16 mouse cellular contexts compared by ENCODE assay signal in genomic region chr8:95223969-95224368, GRCm38 (mm10).
"Had no signal": no experiment of that assay in that cellular context is flagged by ENCODE, and none has a peak within 500 bp of the region (broad histone marks: within the 10 kb centered on the region; RNA-seq: fewer than 3 reads in every experiment).

No protein-coding gene starts in this region.

- H3K9me3 ChIP-seq: lung, embryonic 15.5 days; midbrain, embryonic 13.5 days; midbrain, embryonic 15.5 days; neural tube, embryonic 12.5 days; stomach, embryonic 15.5 days had no signal

- H3K9ac ChIP-seq: liver, embryonic 14.5 days; lung, embryonic 15.5 days; midbrain, embryonic 13.5 days; midbrain, embryonic 15.5 days; neural tube, embryonic 12.5 days; stomach, embryonic 15.5 days had no signal

- H3K27me3 ChIP-seq: lung, embryonic 15.5 days; midbrain, embryonic 13.5 days; midbrain, embryonic 15.5 days; neural tube, embryonic 12.5 days; stomach, embryonic 15.5 days had no signal

- H3K4me3 ChIP-seq: lung, embryonic 15.5 days; midbrain, embryonic 13.5 days; midbrain, embryonic 15.5 days; neural tube, embryonic 12.5 days; stomach, embryonic 15.5 days had no signal

- H3K4me1 ChIP-seq: lung, embryonic 15.5 days; midbrain, embryonic 13.5 days; midbrain, embryonic 15.5 days; stomach, embryonic 15.5 days had no signal

- H3K36me3 ChIP-seq: lung, embryonic 15.5 days; midbrain, embryonic 13.5 days; midbrain, embryonic 15.5 days; neural tube, embryonic 12.5 days; stomach, embryonic 15.5 days had no signal

- DNase-seq: lung, adult 2 months; lung, postnatal 14 days; lung, postnatal 36 days; right cerebral cortex, postnatal 14 days; thymus, adult 2 months; thymus, postnatal 25 days; thymus, postnatal 4 days had no signal

- ATAC-seq: lung, postnatal 0 days; midbrain, embryonic 13.5 days; midbrain, embryonic 15.5 days had no signal

- H3K27ac ChIP-seq: liver, embryonic 14.5 days; lung, embryonic 15.5 days; macrophage; midbrain, embryonic 13.5 days; midbrain, embryonic 15.5 days; neural tube, embryonic 12.5 days; stomach, embryonic 15.5 days; stomach, postnatal 0 days had no signal
